Mouse (Mus musculus) cerebellum, postnatal 14 days (tissue): ENCODE measurements around the gene Pithd1.
"Not testable (repeated sequence)": the region's sequence is repeated elsewhere in the genome, so short reads cannot be mapped to it uniquely, and the experiment has no call there.

Source experiments
- DNase-seq, 2 experiments: peaks; one replicate each; pipeline ENCODE4 v3.0.0; 2021; ENCODE audit warnings: mixed read lengths in 2 of 2

Pithd1 gene

GRCm38 (mm10) chr4:135960717-135961116 is 26.3 kb downstream of the Pithd1 start:
- DNase-seq = peak; percentile 86 to 93

GRCm38 (mm10) chr4:135958354-135958753 is 28.7 kb downstream of the Pithd1 start:
- no peak for DNase-seq

- DNase-seq = no peak
Measured at GRCm38 (mm10) chr4:135955886-135956285, 31.2 kb downstream of the Pithd1 start.

- peak; percentile 87 to 92 for DNase-seq
Measured at GRCm38 (mm10) chr4:135954241-135954640, 32.8 kb downstream of the Pithd1 start.

GRCm38 (mm10) chr4:135953179-135953578 is 33.9 kb downstream of the Pithd1 start:
- no peak for DNase-seq

- DNase-seq = peak in 1 of 2 experiments; percentile 62
Measured at GRCm38 (mm10) chr4:135951505-135951904, 35.6 kb downstream of the Pithd1 start.

GRCm38 (mm10) chr4:135950365-135950764 is 36.7 kb downstream of the Pithd1 start:
- peak; percentile 50 to 61 for DNase-seq

- peak; percentile 73 to 74 for DNase-seq
Measured at GRCm38 (mm10) chr4:135949911-135950310, 37.2 kb downstream of the Pithd1 start.

GRCm38 (mm10) chr4:135949475-135949874 is 37.6 kb downstream of the Pithd1 start:
- no peak for DNase-seq

GRCm38 (mm10) chr4:135948142-135948541 is 38.9 kb downstream of the Pithd1 start:
- no peak for DNase-seq

- peak in 1 of 2 experiments; percentile 68 for DNase-seq
Measured at GRCm38 (mm10) chr4:135946659-135947301, 40.3 kb downstream of the Pithd1 start.

GRCm38 (mm10) chr4:135946278-135946658 is 40.8 kb downstream of the Pithd1 start, which contains the start of gene Hmgcl:
TSS of gene Hmgcl (plus strand) at chr4:135946448.
- peak; percentile 96 to 97 for DNase-seq

- peak in 1 of 2 experiments; percentile 21 for DNase-seq
Measured at GRCm38 (mm10) chr4:135945706-135946105, 41.4 kb downstream of the Pithd1 start.

- DNase-seq = peak in 1 of 2 experiments; percentile 58
Measured at GRCm38 (mm10) chr4:135943389-135943788, 43.7 kb downstream of the Pithd1 start.

- DNase-seq = no peak
Measured at GRCm38 (mm10) chr4:135942193-135942592, 44.9 kb downstream of the Pithd1 start.

GRCm38 (mm10) chr4:135941026-135941425 is 46.0 kb downstream of the Pithd1 start:
- not testable (repeated sequence) for DNase-seq

GRCm38 (mm10) chr4:135938858-135939257 is 48.2 kb downstream of the Pithd1 start:
- DNase-seq = no peak

- no peak for DNase-seq
Measured at GRCm38 (mm10) chr4:135935502-135935901, 51.6 kb downstream of the Pithd1 start.

GRCm38 (mm10) chr4:135934708-135935500 is 52.2 kb downstream of the Pithd1 start:
- DNase-seq = no peak

GRCm38 (mm10) chr4:135931832-135932231 is 55.2 kb downstream of the Pithd1 start:
- peak in 1 of 2 experiments; percentile 36 for DNase-seq

- DNase-seq = no peak
Measured at GRCm38 (mm10) chr4:135930239-135930638, 56.8 kb downstream of the Pithd1 start.

GRCm38 (mm10) chr4:135929828-135930227 is 57.2 kb downstream of the Pithd1 start:
- DNase-seq = no peak

GRCm38 (mm10) chr4:135929405-135929804 is 57.7 kb downstream of the Pithd1 start:
- DNase-seq = no peak

GRCm38 (mm10) chr4:135928376-135928775 is 58.7 kb downstream of the Pithd1 start:
- DNase-seq = no peak
